Mouse (Mus musculus) layer of hippocampus, adult 11-12 months (tissue): ENCODE results near the gene Actn1.

Source experiments
- DNase-seq: peaks from one replicate; pipeline ENCODE4 v3.0.0; 2022; ENCODE audit warnings: low spot score

Gene Actn1

GRCm38 (mm10) chr12:80136264-80136930 lies 123.8 kb downstream of the Actn1 start:
- DNase-seq, result no peak

- no peak for DNase-seq
Measured at GRCm38 (mm10) chr12:80135173-80135572, 125.0 kb downstream of the Actn1 start.

DNA sequence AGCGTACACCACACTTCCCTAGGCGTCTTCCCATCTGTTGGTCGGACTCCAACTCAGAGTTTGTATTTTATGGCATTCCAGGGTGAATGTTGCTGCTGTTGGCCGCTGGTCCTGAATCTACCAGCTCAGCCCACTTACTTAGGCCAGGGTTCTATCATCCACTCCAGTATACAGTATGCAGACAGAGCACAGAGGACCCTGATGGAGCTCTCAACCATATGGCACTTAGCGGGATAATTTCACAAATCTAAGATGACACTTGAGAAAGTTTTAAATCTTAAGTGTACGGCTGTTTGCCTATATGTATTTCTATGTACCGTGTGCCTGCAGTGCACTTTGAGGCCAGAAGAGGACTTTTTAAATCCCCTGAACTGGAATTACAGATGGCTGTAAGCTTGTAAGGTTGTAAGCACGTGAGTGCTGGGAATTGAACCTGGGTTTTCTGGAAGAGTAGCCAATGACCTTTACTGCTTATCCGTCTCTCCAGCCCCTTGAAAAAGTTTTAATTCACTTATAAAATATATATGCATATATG lies 127.1 kb downstream of the Actn1 start:
- DNase-seq, result no peak

- DNase-seq, result peak; percentile 82
Measured at GRCm38 (mm10) chr12:80132250-80133003, 127.7 kb downstream of the Actn1 start.

GRCm38 (mm10) chr12:80131359-80132249 lies 128.6 kb downstream of the Actn1 start:
- no peak for DNase-seq

GRCm38 (mm10) chr12:80130558-80131358 lies 129.4 kb downstream of the Actn1 start:
- no peak for DNase-seq

- no peak for DNase-seq
Measured at GRCm38 (mm10) chr12:80129531-80129930, 130.6 kb downstream of the Actn1 start.

DNA sequence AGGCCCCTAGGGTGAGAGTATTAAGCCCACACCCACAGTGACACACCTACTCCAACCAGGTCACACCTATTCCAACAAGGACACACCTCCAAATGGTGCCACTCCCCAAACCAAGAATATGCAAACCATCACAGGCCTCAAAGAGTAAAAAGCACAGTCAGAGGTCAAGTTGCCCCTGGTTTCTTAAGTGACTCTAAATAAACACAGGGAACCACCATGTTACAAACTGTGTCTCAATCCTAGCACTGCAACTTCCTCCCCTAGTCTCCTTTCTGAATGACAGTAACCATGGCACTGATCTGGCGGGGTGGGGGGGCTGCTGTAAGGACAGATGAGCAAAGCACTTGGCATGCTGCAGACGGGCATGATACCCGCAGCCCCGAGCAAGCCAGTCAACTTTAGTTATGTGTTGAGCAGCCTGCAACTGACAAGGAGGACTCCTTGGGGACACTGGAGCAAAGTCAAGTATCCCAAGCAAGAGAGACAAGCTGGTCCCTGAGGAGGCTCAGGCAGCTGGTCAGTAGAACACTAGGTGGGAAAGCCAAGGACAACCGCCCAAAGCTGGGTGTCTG lies 132.9 kb downstream of the Actn1 start:
- no peak for DNase-seq

DNA sequence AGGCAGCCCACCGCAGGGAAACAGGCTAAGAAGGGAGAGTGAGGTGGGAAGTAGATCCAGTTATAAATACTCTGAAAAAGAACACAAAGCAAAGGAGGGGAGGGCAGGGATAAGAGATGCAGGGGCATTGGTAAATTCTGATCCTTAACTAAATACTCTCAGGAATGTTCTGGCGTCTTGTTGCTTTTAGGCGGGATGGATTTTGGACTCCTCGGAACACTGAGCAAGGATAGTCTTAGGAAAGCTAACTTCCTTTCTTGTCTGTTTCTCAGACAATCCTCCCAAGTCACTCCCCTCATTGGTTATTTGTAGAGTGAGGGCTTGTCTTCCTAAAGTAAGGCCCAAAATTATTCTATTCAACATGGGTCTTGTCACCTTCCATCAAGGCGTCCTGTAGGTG lies 134.9 kb downstream of the Actn1 start:
- no peak for DNase-seq

- no peak for DNase-seq
Measured at GRCm38 (mm10) chr12:80124756-80125155, 135.4 kb downstream of the Actn1 start.

GRCm38 (mm10) chr12:80124211-80124610 lies 136.0 kb downstream of the Actn1 start:
- no peak for DNase-seq

GRCm38 (mm10) chr12:80123227-80123803 lies 136.9 kb downstream of the Actn1 start:
- DNase-seq, result no peak

GRCm38 (mm10) chr12:80121438-80121837 lies 138.7 kb downstream of the Actn1 start:
- DNase-seq, result no peak

DNA sequence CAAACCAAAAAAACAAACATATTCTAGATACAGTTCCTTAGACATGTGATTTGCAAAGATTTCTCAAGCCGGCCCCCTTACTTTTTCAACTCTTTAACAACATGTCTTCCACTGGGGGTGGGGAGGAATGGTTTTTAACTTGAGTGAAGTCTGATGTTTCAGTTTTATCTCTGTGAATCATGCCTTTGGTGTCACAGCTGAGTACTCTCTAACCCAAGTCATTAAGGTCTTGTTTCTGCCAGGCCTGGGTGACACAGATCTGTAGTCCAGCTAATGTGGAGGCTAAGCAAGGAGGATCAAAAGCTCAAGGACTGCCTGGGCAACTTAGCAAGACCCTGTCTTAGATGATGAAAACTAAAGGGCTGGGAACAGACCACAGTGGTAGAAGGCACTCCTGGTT lies 141.6 kb downstream of the Actn1 start:
- DNase-seq, result no peak
